Mouse (Mus musculus) stomach, postnatal 0 days (tissue): ENCODE results near the gene Narfl. TPM values are rescaled to one million over a fixed set of nuclear protein-coding genes. Genes with fewer than 3 reads are reported as not detected.

Source experiments
- ATAC-seq: fragments of 200-750 bp; cut with Nextera tagmentation; 2 replicates; pipeline ENCODE4 v1.8.0; 2017; ENCODE audit not compliant: low FRiP score, low TSS enrichment
- DNase-seq: peaks from one replicate; pipeline ENCODE4 v3.0.0-alpha.2; 2016; ENCODE audit warnings: low spot score
- H3K27ac ChIP-seq: fragments of 300-500 bp; sonication (generic); replicated peaks from 2 replicates; pipeline ENCODE4 v1.5.1; 2014; ENCODE audit warnings: mild to moderate bottlenecking, control low read depth
- H3K27me3 ChIP-seq: fragments of 300-500 bp; sonication (generic); 2 replicates; pipeline ENCODE4 v1.6.1; 2014; ENCODE audit warnings: low read length; ENCODE audit not compliant: control insufficient read depth, insufficient read depth
- H3K36me3 ChIP-seq: fragments of 300-500 bp; sonication (generic); 2 replicates; pipeline ENCODE4 v1.6.1; 2014; ENCODE audit warnings: low read length, mixed read lengths; ENCODE audit not compliant: control insufficient read depth, insufficient read depth
- H3K4me1 ChIP-seq: fragments of 300-500 bp; sonication (generic); replicated peaks from 2 replicates; pipeline ENCODE4 v1.6.1; 2014; ENCODE audit warnings: antibody characterized with exemption; ENCODE audit not compliant: control insufficient read depth, insufficient read depth
- H3K4me2 ChIP-seq: fragments of 300-500 bp; sonication (generic); replicated peaks from 2 replicates; pipeline ENCODE4 v1.6.1; 2014; ENCODE audit warnings: low read depth, mild to moderate bottlenecking, control low read depth, moderate library complexity
- H3K4me3 ChIP-seq: fragments of 300-500 bp; sonication (generic); 2 replicates; pipeline ENCODE4 v1.5.1; 2014; ENCODE audit warnings: low read depth, low read length, control low read depth
- H3K9ac ChIP-seq: fragments of 300-500 bp; sonication (generic); 2 replicates; pipeline ENCODE4 v1.6.1; 2014; ENCODE audit warnings: mild to moderate bottlenecking, low read length, control low read depth, mixed read lengths
- H3K9me3 ChIP-seq: fragments of 300-500 bp; sonication (generic); 2 replicates; pipeline ENCODE4 v1.6.1; 2016; ENCODE audit warnings: low read length; ENCODE audit not compliant: control insufficient read depth
- CTCF ChIP-seq: IDR thresholded peaks from 2 replicates; pipeline ENCODE4 v1.5.1; 2016; ENCODE audit warnings: antibody characterized with exemption, low read depth, mild to moderate bottlenecking, moderate library complexity
- EP300 ChIP-seq: optimal IDR thresholded peaks from 2 replicates; pipeline ENCODE3; 2016; ENCODE audit warnings: antibody characterized with exemption
- WGBS: fragments of 180-500 bp; shearing (Covaris S2); extraction: QIAGEN DNeasy Blood & Tissue Kit; methylation state at CpG from one replicate; pipeline ENCODE4 v1.1.7; 2014; 5-methylcytosine and 5-hydroxymethylcytosine counted together
- polyA plus RNA-seq: library from polyadenylated mRNA; unstranded; fragments of >200 nt; fragmentation: Nextera tagmentation; extraction: Ambion mirVana; gene quantifications from 2 replicates; pipeline ENCODE4 v1.2.1, GENCODE M21; 2015

The Narfl gene
- polyA plus RNA-seq, 1 experiment from 2014 or later: 19.1 TPM

- no peaks in the 10 kb centered on the region for H3K9me3 ChIP-seq
- 88% methylated on average over 4 of the region's 4 CpGs for WGBS
- H3K4me2 ChIP-seq: no peak overlapping the region
- DNase-seq (no peak), ATAC-seq (no peak)
- H3K4me3 ChIP-seq: no peak overlapping the region
- no peaks in the 10 kb centered on the region for H3K27me3 ChIP-seq
- H3K36me3 ChIP-seq: no peaks in the 10 kb centered on the region
- TF ChIP-seq EP300 (no peak), CTCF (no peak)
- no peak overlapping the region for H3K27ac ChIP-seq
- no peak overlapping the region for H3K9ac ChIP-seq
- no peaks in the 10 kb centered on the region for H3K4me1 ChIP-seq
Observed at GRCm38 (mm10) chr17:25748238-25748637, 25.3 kb upstream of the Narfl start.

- no peak overlapping the region for H3K4me3 ChIP-seq
- H3K9me3 ChIP-seq: no peaks in the 10 kb centered on the region
- DNase-seq (no peak), ATAC-seq (no peak)
- TF ChIP-seq CTCF: no peak
- TF ChIP-seq EP300: no peak
- no peak overlapping the region for H3K4me2 ChIP-seq
- WGBS: 79% methylated on average over 6 of the region's 6 CpGs
- no peaks in the 10 kb centered on the region for H3K36me3 ChIP-seq
- H3K9ac ChIP-seq: no peak overlapping the region
- H3K4me1 ChIP-seq: no peaks in the 10 kb centered on the region
- no peaks in the 10 kb centered on the region for H3K27me3 ChIP-seq
- no peak overlapping the region for H3K27ac ChIP-seq
Observed at GRCm38 (mm10) chr17:25749314-25749713, 24.3 kb upstream of the Narfl start.

- H3K9me3 ChIP-seq: no peaks in the 10 kb centered on the region
- no peak overlapping the region for H3K27ac ChIP-seq
- H3K27me3 ChIP-seq: no peaks in the 10 kb centered on the region
- no peak overlapping the region for H3K4me2 ChIP-seq
- WGBS: 19% methylated on average over 5 of the region's 5 CpGs
- no peaks in the 10 kb centered on the region for H3K36me3 ChIP-seq
- no peak overlapping the region for H3K9ac ChIP-seq
- DNase-seq (peak; percentile 52), ATAC-seq (no peak)
- TF ChIP-seq EP300: no peak
- TF ChIP-seq CTCF: no peak
- no peak overlapping the region for H3K4me3 ChIP-seq
- H3K4me1 ChIP-seq: no peaks in the 10 kb centered on the region
Observed at GRCm38 (mm10) chr17:25751446-25751845, 22.1 kb upstream of the Narfl start.

- no peak within 1 kb of the TSS for H3K4me3 ChIP-seq
- TF ChIP-seq EP300 (no peak), CTCF (no peak)
- ATAC-seq (peak; percentile 75), DNase-seq (peak; percentile 61)
- no peak within 1 kb of the TSS for H3K9ac ChIP-seq
- no peak within 1 kb of the TSS for H3K27ac ChIP-seq
- no peaks in the 10 kb centered on the region for H3K36me3 ChIP-seq
- WGBS: 65% methylated on average over 9 of the region's 9 CpGs
- H3K9me3 ChIP-seq: no peaks in the 10 kb centered on the region
- H3K4me1 ChIP-seq: no peaks in the 10 kb centered on the region
- no peaks in the 10 kb centered on the region for H3K27me3 ChIP-seq
- H3K4me2 ChIP-seq: no peak within 1 kb of the TSS
Observed at GRCm38 (mm10) chr17:25754241-25754640, 19.3 kb upstream of the Narfl start, which contains the start of gene Msln. Gene Msln (minus strand): TSS chr17:25754378.

- Histone ChIP-seq H3K4me2 (no peak overlapping the region), H3K27ac (no peak overlapping the region), H3K4me1 (no peaks in the 10 kb centered on the region), H3K4me3 (no peak overlapping the region), H3K27me3 (no peaks in the 10 kb centered on the region), H3K9ac (no peak overlapping the region), H3K36me3 (no peaks in the 10 kb centered on the region), H3K9me3 (no peaks in the 10 kb centered on the region)
- WGBS: 72% methylated on average over 4 of the region's 4 CpGs
- ATAC-seq (no peak), DNase-seq (no peak)
- TF ChIP-seq CTCF (no peak), EP300 (no peak)
Observed at GRCm38 (mm10) chr17:25755086-25755485, 18.5 kb upstream of the Narfl start.

- H3K4me2 ChIP-seq: no peak overlapping the region
- ATAC-seq: peak; percentile 46
- H3K27ac ChIP-seq: no peak overlapping the region
- H3K27me3 ChIP-seq: no peaks in the 10 kb centered on the region
- TF ChIP-seq EP300: no peak
- no peak for TF ChIP-seq CTCF
- no peaks in the 10 kb centered on the region for H3K4me1 ChIP-seq
- H3K4me3 ChIP-seq: no peak overlapping the region
- 19% methylated on average over 4 of the region's 4 CpGs for WGBS
- no peaks in the 10 kb centered on the region for H3K36me3 ChIP-seq
- H3K9ac ChIP-seq: no peak overlapping the region
- DNase-seq: peak; percentile 39
- H3K9me3 ChIP-seq: no peaks in the 10 kb centered on the region
Observed at GRCm38 (mm10) chr17:25755627-25756377, 17.8 kb upstream of the Narfl start.
